Mouse (Mus musculus) mouse embryonic stem cell (cell line): Measurements from ENCODE around the gene Vps37c.

Experiments used
- in situ Hi-C, 2 experiments: fragments of 300-500 bp; cut with MboI; formaldehyde crosslinking; loops; 1 replicate in 1 of 2; 3 replicates in 1 of 2; pipeline ENCODE4 v1.14.3; 2019 to 2020; ENCODE audit warnings: low sequenced_read_pairs in 2 of 2, low pct_unique_long_range_greater_than_20kb in 1 of 2, mixed read lengths in 1 of 2; ENCODE audit not compliant: unreplicated experiment in 1 of 2

The Vps37c gene

GRCm38 (mm10) chr19:10731975-10732374 is 43.4 kb downstream of the Vps37c start:
- in situ Hi-C loops = no loop called here

- in situ Hi-C loops = no loop called here
Observed at GRCm38 (mm10) chr19:10732741-10733140, 44.2 kb downstream of the Vps37c start.

GRCm38 (mm10) chr19:10733501-10734127 is 45.1 kb downstream of the Vps37c start:
- in situ Hi-C loops = no loop called here

- in situ Hi-C loops = no loop called here
Observed at GRCm38 (mm10) chr19:10734554-10734953, 46.0 kb downstream of the Vps37c start.

GRCm38 (mm10) chr19:10735061-10735460 is 46.5 kb downstream of the Vps37c start:
- in situ Hi-C loops = no loop called here

GRCm38 (mm10) chr19:10735861-10736260 is 47.3 kb downstream of the Vps37c start:
- in situ Hi-C loops = no loop called here

GRCm38 (mm10) chr19:10738038-10738437 is 49.5 kb downstream of the Vps37c start:
- in situ Hi-C loops = no loop called here

- in situ Hi-C loops = no loop called here
Observed at GRCm38 (mm10) chr19:10738811-10739210, 50.3 kb downstream of the Vps37c start, which contains the start of gene Cd5. TSS of gene Cd5 (minus strand) at chr19:10739002.

- in situ Hi-C loops = no loop called here
Observed at GRCm38 (mm10) chr19:10739916-10740315, 51.4 kb downstream of the Vps37c start.

GRCm38 (mm10) chr19:10740641-10741440 is 52.3 kb downstream of the Vps37c start:
- in situ Hi-C loops = no loop called here

- in situ Hi-C loops = no loop called here
Observed at GRCm38 (mm10) chr19:10742145-10742544, 53.6 kb downstream of the Vps37c start.

GRCm38 (mm10) chr19:10742565-10742964 is 54.0 kb downstream of the Vps37c start:
- in situ Hi-C loops = no loop called here

- in situ Hi-C loops = no loop called here
Observed at GRCm38 (mm10) chr19:10747182-10747581, 58.6 kb downstream of the Vps37c start.

GRCm38 (mm10) chr19:10747718-10748117 is 59.2 kb downstream of the Vps37c start:
- in situ Hi-C loops = no loop called here

GRCm38 (mm10) chr19:10748401-10749102 is 60.0 kb downstream of the Vps37c start:
- in situ Hi-C loops = no loop called here

- in situ Hi-C loops = no loop called here
Observed at GRCm38 (mm10) chr19:10749295-10749694, 60.8 kb downstream of the Vps37c start.

GRCm38 (mm10) chr19:10750161-10750560 is 61.6 kb downstream of the Vps37c start:
- in situ Hi-C loops = no loop called here

- in situ Hi-C loops = no loop called here
Observed at GRCm38 (mm10) chr19:10751607-10752006, 63.1 kb downstream of the Vps37c start.

GRCm38 (mm10) chr19:10752106-10752505 is 63.6 kb downstream of the Vps37c start:
- in situ Hi-C loops = no loop called here
